Mouse (Mus musculus): ENCODE measurements around the gene Fndc9. TPM values are rescaled to one million over a fixed set of nuclear protein-coding genes. Genes with fewer than 3 reads are reported as not detected.

The Fndc9 gene
- 1 to 10 TPM; 5.6 to 9.8 TPM for total RNA-seq (2021)

DNA sequence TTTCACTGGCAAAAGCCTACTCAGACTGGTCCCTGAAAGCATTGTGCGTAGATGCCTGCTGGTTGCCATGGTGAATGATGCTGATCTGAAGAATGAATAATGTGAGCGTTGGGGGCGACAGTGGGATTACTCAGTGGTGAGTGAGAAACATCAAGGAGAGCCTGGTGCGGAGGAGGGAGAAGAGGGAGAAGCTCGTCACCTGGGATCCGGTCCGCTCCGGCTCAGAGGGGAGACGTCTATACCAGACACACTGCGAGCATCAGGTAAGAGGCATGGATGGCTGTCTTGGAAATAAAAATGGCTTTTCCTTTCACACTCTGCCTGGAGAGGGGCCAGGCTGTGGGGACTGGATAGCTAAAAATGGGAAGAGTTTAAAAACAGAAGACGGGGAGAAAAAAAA is at the start of gene Fndc9:
Gene Fndc9, plus strand, starts transcription at position 198 of the 400 bp plus-strand sequence.
- intact Hi-C loops (cut with DNase I) = no loop called here
- DNase-seq = no peak

DNA sequence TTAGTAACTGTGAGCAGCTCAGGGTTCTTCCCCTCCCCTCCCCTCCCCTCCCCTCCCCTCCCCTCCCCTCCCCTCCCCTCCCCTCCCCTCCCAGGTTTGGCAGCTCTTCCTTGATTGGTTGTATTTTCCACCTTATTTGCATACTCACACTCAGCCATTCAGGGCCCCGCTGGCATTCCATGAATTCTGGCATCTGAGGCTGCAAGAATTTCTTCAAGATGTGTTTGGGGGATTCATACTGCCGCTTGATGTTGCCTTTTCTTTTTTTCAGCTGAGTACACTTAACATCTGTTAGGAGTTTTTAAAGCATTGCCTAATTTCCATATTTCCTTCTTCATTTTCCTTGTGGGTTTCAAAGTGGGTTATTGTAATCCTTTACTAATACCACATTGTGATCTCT is 47.0 kb upstream of the Fndc9 start:
- no peak for DNase-seq
- intact Hi-C loops (cut with DNase I) = no loop called here

DNA sequence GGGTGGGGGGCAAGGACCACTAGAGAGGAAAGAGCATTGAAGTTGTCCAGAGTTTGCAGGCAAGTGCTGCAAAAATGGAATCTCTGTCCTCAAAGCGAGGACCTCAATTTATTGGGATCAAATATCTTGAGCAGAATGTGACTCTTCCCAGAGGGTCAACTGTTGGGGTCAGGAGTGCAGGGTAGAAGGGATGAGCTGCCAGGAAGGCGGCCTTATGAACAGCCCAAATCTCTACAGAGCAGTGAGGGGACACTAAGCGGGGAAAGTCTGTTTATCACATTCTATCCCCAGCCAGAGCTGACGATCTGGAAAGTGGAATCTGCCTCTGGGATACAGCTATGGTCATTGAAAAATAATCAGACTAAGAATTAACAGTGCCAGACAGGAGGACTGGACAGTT is 41.2 kb upstream of the Fndc9 start:
- DNase-seq = no peak
- intact Hi-C loops (cut with DNase I) = no loop called here

DNA sequence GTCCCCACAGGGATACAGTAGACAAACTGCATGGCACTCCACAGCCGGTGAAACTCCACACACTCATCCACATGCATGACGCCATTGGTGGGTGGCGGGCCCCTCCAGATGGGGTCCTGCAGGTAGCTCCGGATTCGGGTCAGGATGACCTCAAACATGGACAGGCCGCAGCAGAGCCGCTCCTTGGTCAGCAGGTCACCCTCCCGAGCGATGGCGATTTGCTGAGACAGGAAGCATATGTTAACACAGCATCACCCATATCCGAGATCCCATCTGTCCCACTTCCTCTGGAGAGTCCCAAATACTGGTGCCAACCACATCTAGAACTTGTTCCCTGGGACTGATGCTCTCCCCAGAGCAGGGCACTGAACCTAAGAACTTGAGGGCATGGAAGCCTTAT is 34.7 kb upstream of the Fndc9 start:
- DNase-seq = no peak
- intact Hi-C loops (cut with DNase I) = no loop called here

GRCm38 (mm10) chr11:46201636-46202546 is 33.4 kb upstream of the Fndc9 start:
- DNase-seq = no peak
- intact Hi-C loops (cut with DNase I) = no loop called here

DNA sequence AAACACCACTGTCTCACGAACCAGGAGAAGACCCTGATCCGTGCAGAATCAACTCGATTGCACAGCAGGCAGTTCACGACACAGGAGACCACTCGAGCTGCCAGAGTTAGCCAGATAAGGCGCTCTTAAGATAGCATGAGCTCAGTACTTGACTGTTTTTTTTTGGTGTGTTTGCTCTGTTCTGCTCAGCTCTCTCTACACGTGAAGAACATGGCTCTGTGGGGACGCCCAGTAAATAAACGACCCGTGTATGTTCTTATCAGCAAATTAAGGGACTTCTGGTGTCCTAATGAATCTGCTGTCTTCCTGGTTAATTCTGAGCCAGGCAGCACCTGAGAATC is 32.8 kb upstream of the Fndc9 start:
- DNase-seq = no peak
- intact Hi-C loops (cut with DNase I) = no loop called here

DNA sequence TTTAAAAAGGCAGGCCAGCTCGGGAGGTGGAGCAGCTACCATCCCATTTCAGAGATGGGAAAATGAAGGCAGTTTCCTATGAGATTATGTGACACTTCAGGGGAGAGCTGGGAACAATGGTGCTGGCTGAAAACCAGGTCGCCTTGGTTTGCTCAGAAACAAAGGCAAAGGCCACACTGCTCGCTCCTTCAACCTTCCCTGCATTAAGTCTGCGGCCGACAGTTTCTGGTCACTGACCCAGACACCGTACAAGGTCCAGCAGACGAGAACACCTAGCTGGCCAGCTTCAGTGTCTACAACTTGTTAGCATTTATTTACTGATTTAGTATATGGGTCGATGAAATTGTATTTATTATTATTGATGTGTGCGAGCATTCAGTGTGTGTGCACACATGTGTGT is 30.5 kb upstream of the Fndc9 start:
- DNase-seq = no peak
- intact Hi-C loops (cut with DNase I) = no loop called here

- intact Hi-C loops (cut with DNase I) = no loop called here
- DNase-seq = no peak
Measured at GRCm38 (mm10) chr11:46205639-46206409, 29.5 kb upstream of the Fndc9 start.

- intact Hi-C loops (cut with DNase I) = loop anchor here (10.0 kb wide), 1 partner anchor 185 kb away; no protein-coding TSS in a partner anchor
- DNase-seq = no peak
Measured at GRCm38 (mm10) chr11:46209884-46210283, 25.4 kb upstream of the Fndc9 start.

GRCm38 (mm10) chr11:46211858-46212257 is 23.5 kb upstream of the Fndc9 start:
- DNase-seq = no peak
- intact Hi-C loops (cut with DNase I) = loop anchor here (10.0 kb wide), 1 partner anchor 187 kb away; no protein-coding TSS in a partner anchor

- intact Hi-C loops (cut with DNase I) = loop anchor here (10.0 kb wide), 1 partner anchor 189 kb away; no protein-coding TSS in a partner anchor
- no peak for DNase-seq
Measured at GRCm38 (mm10) chr11:46213844-46214243, 21.5 kb upstream of the Fndc9 start.

- intact Hi-C loops (cut with DNase I) = loop anchor here (5.0 to 10.0 kb wide), 3 partner anchors 82 to 272 kb away; partner anchors contain the start of gene Lsm11
- DNase-seq = no peak
Measured at GRCm38 (mm10) chr11:46214368-46215230, 20.7 kb upstream of the Fndc9 start.

DNA sequence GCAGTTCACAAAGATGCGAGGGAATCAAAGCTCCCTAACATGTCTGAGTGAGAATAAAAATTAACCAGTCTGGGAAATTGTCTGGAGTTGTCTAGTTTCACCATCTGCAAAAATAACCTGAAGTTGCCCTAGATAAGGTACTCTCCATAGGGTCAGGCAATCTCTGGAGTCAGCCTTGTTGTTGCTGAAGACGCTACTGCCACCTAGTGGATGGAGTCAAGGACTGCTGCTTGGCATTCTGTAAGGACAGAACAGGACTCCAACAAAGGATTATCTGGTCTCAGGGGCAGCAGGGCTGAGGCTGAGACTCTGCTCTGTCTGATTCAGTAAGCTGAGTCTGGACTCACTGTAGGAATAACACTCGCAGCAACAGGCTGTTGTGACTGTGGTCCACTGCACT is 20.0 kb upstream of the Fndc9 start:
- peak; percentile 57 for DNase-seq
- intact Hi-C loops (cut with DNase I) = loop anchor here (5.0 to 10.0 kb wide), 3 partner anchors 83 to 273 kb away; partner anchors contain the start of gene Lsm11

- intact Hi-C loops (cut with DNase I) = loop anchor here (5.0 to 10.0 kb wide), 3 partner anchors 84 to 274 kb away; partner anchors contain the start of gene Lsm11
- DNase-seq = peak; percentile 50
Measured at GRCm38 (mm10) chr11:46216669-46217068, 18.7 kb upstream of the Fndc9 start.

DNA sequence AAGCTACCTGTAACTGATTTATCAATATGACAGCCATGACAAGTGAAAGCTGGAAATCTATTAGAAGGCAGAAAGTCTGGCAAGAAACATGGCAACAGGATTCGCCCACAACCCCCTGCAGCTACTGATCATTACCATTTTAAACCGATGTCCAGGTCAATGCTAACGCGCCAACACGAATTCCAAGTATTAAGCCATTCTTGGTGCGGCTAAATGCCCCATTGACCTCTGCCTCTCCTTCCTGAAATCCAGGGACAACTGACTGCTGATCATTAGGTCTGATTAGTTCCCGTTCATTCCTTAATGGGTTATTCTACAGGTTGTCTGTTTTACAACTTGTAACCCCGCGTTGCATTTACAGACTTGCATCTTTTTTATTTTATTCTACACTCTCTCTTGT is 17.6 kb upstream of the Fndc9 start:
- intact Hi-C loops (cut with DNase I) = loop anchor here (5.0 to 10.0 kb wide), 3 partner anchors 85 to 275 kb away; partner anchors contain the start of gene Lsm11
- no peak for DNase-seq

DNA sequence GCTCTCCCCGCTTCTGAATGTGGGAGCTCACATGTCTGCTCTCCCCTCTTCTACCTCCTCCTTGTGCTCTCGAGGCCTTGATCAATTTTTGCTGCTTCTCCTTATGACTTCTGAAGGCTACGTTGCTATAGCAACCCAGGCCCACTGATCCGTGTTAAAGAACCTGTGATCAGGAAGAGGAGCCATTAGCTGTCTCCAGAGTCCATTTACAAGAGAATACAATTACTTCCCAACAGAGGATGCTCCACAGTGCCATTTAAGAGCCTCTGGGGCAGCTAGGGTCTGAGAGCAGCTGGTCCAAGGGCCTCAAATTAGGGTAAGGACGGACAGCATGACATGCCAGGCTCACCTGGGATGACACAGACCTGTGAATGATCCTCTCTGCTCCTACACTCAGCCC is 16.7 kb upstream of the Fndc9 start:
- intact Hi-C loops (cut with DNase I) = loop anchor here (5.0 to 10.0 kb wide), 3 partner anchors 86 to 276 kb away; partner anchors contain the start of gene Lsm11

GRCm38 (mm10) chr11:46219380-46219779 is 16.0 kb upstream of the Fndc9 start:
- DNase-seq = no peak
- intact Hi-C loops (cut with DNase I) = loop anchor here (5.0 to 10.0 kb wide), 3 partner anchors 87 to 277 kb away; partner anchors contain the start of gene Lsm11

More for the DNA sequence above, 16.7 kb upstream of the Fndc9 start:
- no peak for DNase-seq

DNA sequence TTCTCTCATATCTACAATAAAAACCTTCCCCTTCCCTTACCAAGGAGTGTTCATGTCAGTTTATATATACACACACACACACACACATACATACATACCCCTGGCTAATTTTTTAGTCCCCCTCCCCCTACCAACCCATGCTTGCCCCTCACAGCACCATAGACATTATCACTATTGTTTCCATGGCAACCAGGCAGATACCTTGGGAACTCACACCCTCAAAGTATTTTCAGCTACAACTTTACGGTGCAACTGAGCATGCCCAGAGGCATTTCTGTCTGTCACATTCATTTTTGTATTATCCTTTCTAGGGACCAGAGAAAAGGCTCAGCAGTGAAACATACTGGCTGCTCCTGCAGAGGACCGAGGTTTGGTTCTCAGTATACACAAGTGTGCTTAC is 15.1 kb upstream of the Fndc9 start:
- intact Hi-C loops (cut with DNase I) = no loop called here
- DNase-seq = no peak

- intact Hi-C loops (cut with DNase I) = no loop called here
- DNase-seq = no peak
Measured at GRCm38 (mm10) chr11:46223575-46223974, 11.8 kb upstream of the Fndc9 start.

DNA sequence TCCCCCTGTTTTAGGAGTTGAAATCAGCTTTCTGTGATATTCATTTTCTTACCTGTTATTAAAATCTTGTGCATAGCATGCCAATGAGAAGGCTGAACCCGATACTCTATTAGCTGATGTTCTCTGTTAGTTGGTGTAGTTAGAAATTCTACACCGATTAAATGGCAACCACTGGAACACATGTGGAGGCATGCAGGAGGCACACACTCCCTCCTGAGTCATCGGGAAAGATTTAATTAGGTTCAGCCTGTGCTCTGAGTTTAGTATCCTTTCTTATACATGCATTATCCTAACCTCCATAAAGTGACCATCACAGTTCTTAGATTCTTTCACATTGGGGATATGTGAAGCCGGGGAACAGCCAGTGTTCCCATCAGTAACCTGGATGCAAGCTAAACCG is 10.0 kb upstream of the Fndc9 start:
- intact Hi-C loops (cut with DNase I) = no loop called here
- DNase-seq = no peak
